Mouse (Mus musculus): ENCODE measurements at regions not wholly inside any gene's neighbourhood (a gene's known extent, or its start where the extent isn't known, plus 50 kb on each side); places are given as distances from the start of the nearest gene placed in this dataset.

DNA sequence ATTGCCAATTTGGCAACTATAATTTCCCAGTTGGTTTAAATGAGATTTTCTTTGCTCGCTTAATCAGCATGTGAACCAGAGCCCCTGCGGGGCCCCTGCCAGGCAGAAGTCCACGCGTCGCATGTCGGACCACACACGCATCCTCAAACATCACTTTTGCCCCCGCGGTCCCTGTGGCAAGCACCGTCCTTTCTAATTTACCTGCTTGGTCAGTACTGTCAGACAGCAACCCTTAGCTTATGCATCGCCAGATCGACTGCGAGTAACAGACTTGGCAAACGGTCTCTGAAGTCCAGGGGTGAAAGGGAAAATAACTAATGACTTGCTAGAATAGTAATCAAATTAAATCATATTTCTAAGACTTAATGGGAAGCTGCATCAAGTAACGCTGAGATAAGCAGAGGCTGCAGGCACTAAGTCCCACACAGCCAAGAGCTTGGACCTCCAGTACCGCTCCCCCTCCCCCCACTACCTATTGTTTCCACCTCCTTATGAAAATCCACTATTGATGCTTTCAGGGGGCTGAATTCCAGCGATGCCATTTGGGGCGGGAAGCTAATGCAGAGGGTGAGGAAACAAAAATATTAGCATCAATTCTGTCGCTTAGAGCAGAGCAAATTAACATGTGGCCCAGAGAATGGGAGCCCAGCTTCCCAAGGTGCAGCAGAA is 142.0 kb upstream of the Cntnap4 start:
- peaks cover 13% of the 10 kb centered on the region for H3K4me1 ChIP-seq
- H3K36me3 ChIP-seq = no peaks in the 10 kb centered on the region
- H3K27me3 ChIP-seq = no peaks in the 10 kb centered on the region
- H3K27ac ChIP-seq (replicated peaks) = no peak overlapping the region
- no peak overlapping the region for H3K9ac ChIP-seq (replicated peaks)
- 36% methylated on average over 19 of the region's 19 CpGs for WGBS
- ATAC-seq (ENCODE audit: low FRiP score, low read depth) = peak; percentile 73; the same call in 1 of the 2 replicates
- 0 out of 2 replicates have a peak overlapping the region, but pooled peaks have one; percentile 16 for H3K4me3 ChIP-seq
- H3K9me3 ChIP-seq = no peaks in the 10 kb centered on the region; the same call in 1 of the 2 replicates
- H3K4me2 ChIP-seq (replicated peaks) = peak overlapping the region; percentile 43

DNA sequence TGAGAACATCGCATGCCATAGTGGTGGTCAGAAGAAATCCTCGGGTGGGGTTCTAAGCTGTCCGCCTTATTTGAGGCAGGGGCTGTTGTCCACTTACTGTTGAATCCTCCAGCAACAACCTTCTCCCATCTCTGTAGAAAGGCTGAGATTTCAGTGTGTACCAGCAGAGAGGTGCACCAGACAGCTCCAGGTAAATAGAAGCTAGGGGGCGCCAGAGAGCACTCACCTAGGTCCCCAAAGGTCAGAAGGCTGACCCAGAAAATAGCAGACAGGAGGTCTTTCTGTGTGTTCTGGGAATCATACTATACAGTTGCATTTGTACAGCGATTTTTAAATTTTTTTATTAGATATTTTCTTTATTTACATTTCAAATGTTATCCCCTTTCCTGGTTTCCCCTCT is 157.9 kb upstream of the Cntnap4 start:
- no peak for ATAC-seq (ENCODE audit: low FRiP score, low read depth)
- Histone ChIP-seq H3K36me3 (no peaks in the 10 kb centered on the region), H3K9ac (replicated peaks) (no peak overlapping the region), H3K4me1 (no peaks in the 10 kb centered on the region), H3K4me3 (no peak overlapping the region), H3K4me2 (replicated peaks) (no peak overlapping the region), H3K9me3 (no peaks in the 10 kb centered on the region), H3K27ac (replicated peaks) (no peak overlapping the region), H3K27me3 (no peaks in the 10 kb centered on the region)
- 90% methylated on average over 5 of the region's 5 CpGs for WGBS

DNA sequence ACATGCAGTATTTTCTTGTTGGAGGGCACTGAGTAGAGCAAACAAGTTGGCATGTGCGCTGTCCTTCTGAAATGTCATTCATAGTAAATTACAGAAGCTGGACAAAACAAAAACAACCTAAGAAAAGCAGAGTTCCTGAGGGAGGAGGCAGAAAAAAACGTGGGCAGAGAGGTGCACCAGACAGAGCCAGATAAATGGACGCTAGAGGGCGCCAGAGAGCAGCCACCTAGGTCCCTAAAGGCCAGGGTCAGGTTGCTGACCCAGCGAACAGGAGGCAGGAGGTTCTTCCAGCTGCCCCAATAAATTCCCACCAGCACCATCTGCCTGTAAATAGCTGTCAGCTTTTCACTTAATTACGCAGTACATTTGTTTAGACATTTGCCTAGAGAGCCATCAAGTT is 158.6 kb upstream of the Cntnap4 start:
- WGBS = 23% methylated on average over 6 of the region's 6 CpGs
- no peak overlapping the region for H3K4me2 ChIP-seq (replicated peaks)
- no peak overlapping the region for H3K9ac ChIP-seq (replicated peaks)
- ATAC-seq (ENCODE audit: low FRiP score, low read depth) = no peak
- H3K4me1 ChIP-seq = no peaks in the 10 kb centered on the region
- H3K27ac ChIP-seq (replicated peaks) = no peak overlapping the region
- H3K4me3 ChIP-seq = no peak overlapping the region
- no peaks in the 10 kb centered on the region for H3K36me3 ChIP-seq
- no peaks in the 10 kb centered on the region for H3K27me3 ChIP-seq
- no peaks in the 10 kb centered on the region for H3K9me3 ChIP-seq

DNA sequence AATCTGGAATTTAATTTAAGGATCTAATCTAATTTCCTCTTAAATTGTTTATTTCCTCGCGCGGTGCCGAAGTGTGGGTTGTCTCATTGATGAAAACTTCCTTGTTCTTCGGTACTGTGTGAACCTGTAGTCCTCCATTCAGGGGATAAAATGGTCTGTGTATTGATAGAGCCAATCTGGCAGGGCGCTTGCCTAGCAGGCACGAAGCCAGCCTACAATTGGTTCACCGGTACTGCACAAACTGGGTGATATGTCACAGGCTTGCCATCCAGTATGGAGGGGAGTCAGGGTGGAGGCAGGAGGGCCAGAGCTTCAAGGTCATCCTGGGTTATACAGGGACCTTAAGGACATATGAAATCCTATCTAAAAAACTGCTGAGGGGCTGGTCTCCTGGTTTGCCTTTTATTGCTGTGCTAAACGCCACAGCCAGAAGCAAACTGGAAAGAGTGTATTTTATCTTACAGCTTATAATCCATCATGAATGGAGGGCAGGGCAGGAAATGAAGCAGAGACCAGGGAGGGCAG is 161.6 kb upstream of the Cntnap4 start:
- H3K27ac ChIP-seq (replicated peaks) = no peak overlapping the region
- no peak overlapping the region for H3K9ac ChIP-seq (replicated peaks)
- no peak overlapping the region for H3K4me3 ChIP-seq
- no peaks in the 10 kb centered on the region for H3K4me1 ChIP-seq
- ATAC-seq (ENCODE audit: low FRiP score, low read depth) = no peak
- H3K9me3 ChIP-seq = no peaks in the 10 kb centered on the region
- 89% methylated on average over 9 of the region's 9 CpGs for WGBS
- no peak overlapping the region for H3K4me2 ChIP-seq (replicated peaks)
- H3K36me3 ChIP-seq = no peaks in the 10 kb centered on the region
- no peaks in the 10 kb centered on the region for H3K27me3 ChIP-seq

DNA sequence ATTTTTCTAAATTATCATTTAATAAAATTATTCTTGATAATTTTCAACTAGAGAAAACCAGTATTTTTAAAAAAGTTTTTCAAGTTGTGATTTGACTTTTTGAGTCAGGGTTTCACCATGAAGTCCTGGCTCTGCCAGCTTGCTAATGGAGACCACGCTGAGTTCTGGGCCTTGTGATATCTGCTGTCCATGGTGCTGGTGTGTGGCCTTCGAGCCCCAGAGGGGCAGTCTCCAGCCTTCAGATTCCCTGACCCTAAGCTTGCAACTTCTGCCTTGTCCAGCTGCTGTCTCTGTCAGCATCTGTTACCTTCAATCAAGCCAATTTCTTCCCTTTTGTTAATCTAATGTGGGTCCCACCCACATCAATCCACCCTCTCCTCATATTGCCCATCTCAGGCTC is 165.8 kb upstream of the Cntnap4 start:
- WGBS = 14% methylated on average over 2 of the region's 2 CpGs
- Histone ChIP-seq H3K9ac (replicated peaks) (no peak overlapping the region), H3K9me3 (no peaks in the 10 kb centered on the region), H3K4me2 (replicated peaks) (no peak overlapping the region), H3K4me3 (no peak overlapping the region), H3K27me3 (no peaks in the 10 kb centered on the region), H3K4me1 (no peaks in the 10 kb centered on the region), H3K27ac (replicated peaks) (no peak overlapping the region), H3K36me3 (no peaks in the 10 kb centered on the region)
- ATAC-seq (ENCODE audit: low FRiP score, low read depth) = no peak

DNA sequence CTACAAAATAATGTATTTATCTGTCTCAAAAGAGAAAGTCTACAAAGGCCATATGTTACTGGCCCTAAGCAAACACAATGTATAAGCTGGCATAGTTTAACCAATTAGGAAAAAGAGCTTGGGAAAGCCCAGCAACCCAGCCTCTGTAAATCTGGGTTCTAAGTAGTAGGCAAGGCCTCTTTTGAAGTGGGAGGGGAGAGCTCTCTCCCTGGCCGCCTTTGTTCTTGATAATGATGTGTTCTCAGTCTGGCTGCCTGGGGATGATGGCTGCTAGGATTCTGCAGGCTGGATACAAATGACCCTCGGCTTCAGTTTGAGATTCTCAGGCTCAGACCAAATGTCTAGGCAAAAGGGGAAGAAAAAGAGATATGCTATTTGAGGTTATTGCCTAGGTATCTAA is 172.4 kb upstream of the Cntnap4 start:
- Histone ChIP-seq H3K27ac (replicated peaks) (no peak overlapping the region), H3K9me3 (0 out of 2 replicates have a peak, but pooled peaks cover 6% of the 10 kb centered on the region), H3K36me3 (no peaks in the 10 kb centered on the region), H3K27me3 (no peaks in the 10 kb centered on the region), H3K4me2 (replicated peaks) (no peak overlapping the region), H3K4me3 (no peak overlapping the region), H3K4me1 (0 out of 2 replicates have a peak, but pooled peaks cover 6% of the 10 kb centered on the region), H3K9ac (replicated peaks) (no peak overlapping the region)
- 20% methylated on average over 2 of the region's 2 CpGs for WGBS
- ATAC-seq (ENCODE audit: low FRiP score, low read depth) = peak; percentile 82

DNA sequence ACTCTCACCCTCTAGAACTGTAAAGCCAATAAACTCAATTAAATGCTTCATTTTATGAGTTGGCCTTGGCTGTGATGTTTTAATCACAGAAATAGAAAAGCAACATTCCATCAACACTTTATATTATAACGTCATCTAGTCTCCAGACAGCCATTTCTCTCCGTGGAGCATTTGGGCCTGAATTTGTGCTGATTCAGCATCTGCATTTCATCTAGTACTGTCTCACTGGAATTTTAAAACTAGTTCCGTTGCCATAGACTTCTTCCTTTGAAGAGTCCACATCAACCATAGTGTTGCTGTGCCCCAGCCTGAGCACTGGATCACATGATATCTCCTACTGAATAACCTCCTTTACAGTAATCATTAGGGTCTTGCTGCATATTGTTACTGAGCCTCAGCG is 179.7 kb upstream of the Cntnap4 start:
- Histone ChIP-seq H3K27me3 (no peaks in the 10 kb centered on the region), H3K4me3 (no peak overlapping the region), H3K4me2 (replicated peaks) (no peak overlapping the region), H3K4me1 (no peaks in the 10 kb centered on the region), H3K36me3 (no peaks in the 10 kb centered on the region), H3K9ac (replicated peaks) (no peak overlapping the region), H3K9me3 (0 out of 2 replicates have a peak, but pooled peaks cover 6% of the 10 kb centered on the region), H3K27ac (replicated peaks) (no peak overlapping the region)
- WGBS = 88% methylated on average over 4 of the region's 4 CpGs
- ATAC-seq (ENCODE audit: low FRiP score, low read depth) = no peak

DNA sequence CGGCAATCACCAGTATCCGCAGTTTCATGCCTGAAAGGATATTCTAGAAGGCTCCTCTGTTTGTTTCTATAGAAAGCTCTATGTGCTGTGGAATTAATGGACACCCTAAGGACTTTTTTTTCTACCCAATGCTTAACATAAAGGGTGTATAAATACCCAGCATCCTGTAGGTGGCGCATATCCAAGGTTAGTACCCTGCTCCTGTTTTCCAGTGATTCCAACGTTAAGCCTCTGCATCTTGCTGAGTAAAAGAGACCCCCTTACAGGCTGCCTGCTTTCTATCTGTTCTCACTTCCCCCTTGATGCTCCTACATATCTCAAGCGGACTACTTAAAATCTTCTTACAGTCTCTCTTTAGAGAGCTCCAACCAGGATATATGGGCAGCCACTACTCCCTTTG is 221.5 kb upstream of the Cntnap4 start:
- peak; percentile 49; the same call in 1 of the 2 replicates for ATAC-seq (ENCODE audit: low FRiP score, low read depth)
- H3K9ac ChIP-seq (replicated peaks) = no peak overlapping the region
- no peak overlapping the region for H3K4me2 ChIP-seq (replicated peaks)
- no peaks in the 10 kb centered on the region for H3K27me3 ChIP-seq
- H3K27ac ChIP-seq (replicated peaks) = 0 out of 2 replicates have a peak overlapping the region, but pooled peaks have one; percentile 30
- H3K4me1 ChIP-seq = no peaks in the 10 kb centered on the region
- WGBS = 32% methylated on average over 5 of the region's 5 CpGs
- H3K36me3 ChIP-seq = no peaks in the 10 kb centered on the region
- H3K4me3 ChIP-seq = no peak overlapping the region
- H3K9me3 ChIP-seq = no peaks in the 10 kb centered on the region

DNA sequence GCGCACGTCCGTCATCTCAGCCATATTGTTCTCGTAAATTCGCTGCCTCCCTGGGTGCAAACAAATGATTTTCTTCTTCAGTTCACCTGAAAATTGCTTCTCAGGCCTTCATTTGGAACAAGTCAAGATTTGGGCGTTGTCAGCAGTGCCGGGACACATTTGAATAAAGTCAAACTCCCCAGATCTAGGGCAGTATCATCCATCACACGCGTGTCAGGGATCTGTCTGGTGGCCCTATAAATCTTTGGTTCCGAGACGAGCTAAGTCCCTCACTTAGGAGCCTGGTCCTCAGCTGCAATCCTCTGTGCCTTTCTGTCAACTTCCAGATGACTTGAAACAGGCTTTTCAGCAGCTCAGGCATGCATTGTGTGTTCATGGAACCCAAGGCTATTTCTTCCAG is 236.7 kb upstream of the Cntnap4 start:
- H3K9me3 ChIP-seq = no peaks in the 10 kb centered on the region
- H3K4me2 ChIP-seq (replicated peaks) = no peak overlapping the region
- no peak overlapping the region for H3K27ac ChIP-seq (replicated peaks)
- H3K9ac ChIP-seq (replicated peaks) = no peak overlapping the region
- 0 out of 2 replicates have a peak, but pooled peaks cover 5% of the 10 kb centered on the region for H3K4me1 ChIP-seq
- 90% methylated on average over 11 of the region's 11 CpGs for WGBS
- H3K36me3 ChIP-seq = no peaks in the 10 kb centered on the region
- H3K4me3 ChIP-seq = no peak overlapping the region
- no peaks in the 10 kb centered on the region for H3K27me3 ChIP-seq
- ATAC-seq (ENCODE audit: low FRiP score, low read depth) = no peak

DNA sequence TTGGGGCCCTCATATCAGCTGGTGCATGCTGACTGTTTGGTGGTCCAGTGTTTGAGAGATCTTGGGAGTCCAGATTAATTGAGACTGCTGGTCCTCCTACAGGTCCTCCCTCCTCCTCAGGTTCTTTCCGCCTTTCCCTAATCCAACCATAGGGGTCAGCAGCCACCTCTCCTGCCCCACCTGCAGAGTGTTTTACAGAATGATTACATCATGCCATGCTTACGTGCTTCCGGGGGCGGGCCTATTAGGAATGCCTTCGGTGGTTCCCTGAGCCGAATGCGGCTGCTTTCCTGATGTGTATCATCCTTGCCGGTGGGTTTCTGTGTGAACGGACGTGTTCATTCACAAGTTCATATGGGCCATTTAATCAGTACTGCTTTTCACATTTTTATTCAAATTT is 237.8 kb upstream of the Cntnap4 start:
- 0 out of 2 replicates have a peak, but pooled peaks cover 5% of the 10 kb centered on the region for H3K4me1 ChIP-seq
- no peak overlapping the region for H3K4me2 ChIP-seq (replicated peaks)
- H3K36me3 ChIP-seq = no peaks in the 10 kb centered on the region
- no peaks in the 10 kb centered on the region for H3K27me3 ChIP-seq
- no peak overlapping the region for H3K9ac ChIP-seq (replicated peaks)
- WGBS = 87% methylated on average over 10 of the region's 10 CpGs
- no peaks in the 10 kb centered on the region for H3K9me3 ChIP-seq
- H3K4me3 ChIP-seq = no peak overlapping the region
- H3K27ac ChIP-seq (replicated peaks) = no peak overlapping the region
- no peak for ATAC-seq (ENCODE audit: low FRiP score, low read depth)

DNA sequence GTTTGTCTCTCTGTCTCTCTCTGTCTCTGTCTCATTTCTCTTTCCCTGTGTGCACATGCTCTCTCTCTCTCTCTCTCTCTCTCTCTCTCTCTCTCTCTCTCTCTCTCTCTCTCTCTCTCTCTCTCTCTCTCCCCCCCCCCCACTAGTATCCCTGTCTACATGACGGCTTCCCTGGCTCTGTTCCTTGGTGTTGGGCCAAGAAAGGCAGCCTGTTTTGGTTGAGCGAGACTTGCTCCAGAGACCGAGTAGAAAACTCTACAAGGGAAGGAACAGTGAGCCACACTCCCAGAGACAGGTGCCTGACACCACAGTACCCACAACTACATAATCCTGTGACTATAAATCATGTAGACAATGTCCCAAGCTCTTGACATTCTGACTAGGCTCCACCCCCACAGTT is 260.0 kb upstream of the Cntnap4 start:
- H3K27me3 ChIP-seq = no peaks in the 10 kb centered on the region
- no peak for ATAC-seq (ENCODE audit: low FRiP score, low read depth)
- no peak overlapping the region for H3K4me3 ChIP-seq
- WGBS = 93% methylated on average over 3 of the region's 3 CpGs
- H3K36me3 ChIP-seq = no peaks in the 10 kb centered on the region
- H3K27ac ChIP-seq (replicated peaks) = no peak overlapping the region
- H3K4me1 ChIP-seq = no peaks in the 10 kb centered on the region
- H3K9me3 ChIP-seq = no peaks in the 10 kb centered on the region
- no peak overlapping the region for H3K9ac ChIP-seq (replicated peaks)
- no peak overlapping the region for H3K4me2 ChIP-seq (replicated peaks)

DNA sequence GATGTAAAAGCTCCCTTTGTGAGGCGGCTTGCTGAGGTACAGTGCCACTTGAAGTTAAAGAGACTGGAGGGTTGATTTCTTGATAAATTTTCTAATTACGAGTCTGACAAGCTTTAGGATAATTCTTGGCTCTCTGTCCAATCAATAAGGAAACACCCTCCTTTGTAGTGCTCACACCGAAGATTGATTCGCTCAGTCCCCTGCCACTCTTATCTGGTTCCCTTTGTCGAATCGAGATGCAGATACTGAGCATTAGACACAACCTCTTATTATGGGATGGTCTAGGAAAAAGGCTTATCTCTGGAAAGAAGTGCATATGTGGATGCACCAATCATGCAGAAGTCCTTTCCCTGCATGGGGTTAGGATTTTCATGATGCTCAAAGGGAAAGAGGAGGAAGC is 261.5 kb upstream of the Cntnap4 start:
- H3K4me3 ChIP-seq = no peak overlapping the region
- H3K27me3 ChIP-seq = no peaks in the 10 kb centered on the region
- no peak overlapping the region for H3K9ac ChIP-seq (replicated peaks)
- no peaks in the 10 kb centered on the region for H3K4me1 ChIP-seq
- WGBS = 84% methylated on average over 6 of the region's 6 CpGs
- no peak overlapping the region for H3K4me2 ChIP-seq (replicated peaks)
- H3K9me3 ChIP-seq = no peaks in the 10 kb centered on the region
- H3K36me3 ChIP-seq = no peaks in the 10 kb centered on the region
- H3K27ac ChIP-seq (replicated peaks) = no peak overlapping the region
- ATAC-seq (ENCODE audit: low FRiP score, low read depth) = no peak

DNA sequence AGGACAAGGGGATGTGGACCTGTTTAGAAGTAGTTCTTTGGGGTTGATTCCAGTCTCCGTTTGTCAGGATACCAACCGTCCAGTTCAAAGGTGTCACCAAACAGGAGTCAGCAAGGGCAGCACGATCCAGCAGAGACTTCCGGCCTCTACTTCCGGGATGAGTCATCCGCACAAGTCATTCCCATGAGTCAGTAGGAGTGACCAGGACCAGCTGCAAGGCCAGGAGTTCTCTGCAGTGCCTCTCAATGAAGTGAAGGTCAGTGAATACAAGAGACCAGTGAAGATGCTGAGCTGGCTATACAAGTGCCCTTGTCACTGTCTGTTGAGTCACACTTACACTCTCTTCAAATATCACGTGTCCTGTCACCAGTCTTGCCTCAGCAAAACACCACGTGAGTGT is 272.8 kb upstream of the Cntnap4 start:
- Histone ChIP-seq H3K4me1 (no peaks in the 10 kb centered on the region), H3K27ac (replicated peaks) (no peak overlapping the region), H3K27me3 (no peaks in the 10 kb centered on the region), H3K36me3 (no peaks in the 10 kb centered on the region), H3K9ac (replicated peaks) (no peak overlapping the region), H3K9me3 (no peaks in the 10 kb centered on the region), H3K4me2 (replicated peaks) (no peak overlapping the region), H3K4me3 (no peak overlapping the region)
- 87% methylated on average over 8 of the region's 8 CpGs for WGBS
- no peak for ATAC-seq (ENCODE audit: low FRiP score, low read depth)

Measured in midbrain, embryonic 12.5 days (tissue).